Mouse (Mus musculus) adrenal gland, postnatal 14 days (tissue): Measurements from ENCODE around the gene Ndc1. TPM values are rescaled to one million over a fixed set of nuclear protein-coding genes. Genes with fewer than 3 reads are reported as not detected.
"Not testable (repeated sequence)": the region's sequence is repeated elsewhere in the genome, so short reads cannot be mapped to it uniquely, and the experiment has no call there.

Experiments
- DNase-seq: peaks from one replicate; pipeline ENCODE4 v3.0.0; 2021; ENCODE audit warnings: mixed read lengths
- total RNA-seq: library from RNA; stranded (reverse); gene quantifications from 2 replicates; pipeline ENCODE4 v1.2.3, GENCODE M21; 2021

The Ndc1 gene
- total RNA-seq, 1 experiment from 2014 or later = 15.1 TPM

DNA sequence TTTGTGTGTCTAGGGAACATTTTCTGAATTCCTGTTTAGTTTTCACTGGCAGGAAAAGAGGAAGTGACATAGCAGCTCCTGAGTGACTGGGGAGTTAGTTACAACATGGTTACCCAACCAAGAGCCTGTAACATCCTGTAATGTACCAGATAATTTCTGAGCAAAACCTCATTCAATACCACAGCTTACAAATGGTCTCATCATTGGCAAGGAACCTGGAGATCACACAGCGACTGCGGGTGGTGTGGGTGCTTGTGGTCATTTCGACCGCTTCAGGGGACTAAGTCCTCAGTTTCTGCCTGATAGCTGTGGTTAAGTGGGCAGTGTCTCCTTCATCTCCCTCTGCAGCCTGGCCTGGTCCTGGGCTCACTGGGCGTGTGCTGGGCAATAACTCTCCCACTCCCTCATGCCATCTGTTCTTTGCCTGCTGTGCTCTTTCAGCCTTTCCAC is 3.4 kb upstream of the Ndc1 start:
- DNase-seq = no peak

DNA sequence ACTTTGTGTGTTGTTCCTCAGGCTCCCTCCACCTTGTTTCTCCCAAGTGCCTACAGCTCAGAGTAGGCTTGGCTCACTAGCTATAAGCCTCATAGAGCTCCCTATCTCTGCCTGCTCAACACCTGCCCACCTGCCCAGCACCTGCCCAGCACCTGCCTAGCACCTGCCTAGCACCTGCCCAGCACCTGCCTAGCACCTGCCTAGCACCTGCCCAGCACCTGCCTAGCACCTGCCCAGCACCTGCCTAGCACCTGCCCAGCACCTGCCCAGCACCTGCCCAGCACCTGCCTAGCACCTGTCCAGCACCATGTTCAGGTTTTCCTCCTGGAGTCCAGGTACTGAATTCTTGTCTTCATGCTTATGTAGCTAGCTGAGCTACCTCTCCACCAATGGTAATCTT is 1.2 kb upstream of the Ndc1 start:
- not testable (repeated sequence) for DNase-seq

- no peak for DNase-seq
These were observed 4.7 kb downstream of the Ndc1 start for GRCm38 (mm10) chr4:107372304-107372703.

GRCm38 (mm10) chr4:107374677-107375076 is 7.1 kb downstream of the Ndc1 start:
- no peak for DNase-seq

DNA sequence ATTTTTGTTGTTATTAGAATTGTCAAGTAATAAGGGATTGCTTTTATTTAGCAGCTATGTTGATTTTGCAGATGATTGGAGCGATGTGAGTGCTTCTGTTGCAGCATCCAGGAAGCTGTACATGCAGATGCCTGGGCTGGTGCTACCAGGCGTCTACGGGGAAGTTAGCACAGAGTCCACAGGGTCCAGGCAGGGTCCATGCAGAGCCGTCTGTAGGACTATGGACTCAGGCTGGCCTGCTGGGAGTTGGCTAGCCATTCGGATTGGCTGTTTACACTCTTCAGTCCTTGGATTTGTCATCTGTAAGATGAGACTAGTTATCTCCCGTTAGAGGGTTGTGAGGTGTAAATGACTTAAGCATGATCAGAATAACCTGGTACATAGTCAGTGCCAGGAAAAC is 11.4 kb downstream of the Ndc1 start:
- no peak for DNase-seq

GRCm38 (mm10) chr4:107380871-107381270 is 13.3 kb downstream of the Ndc1 start:
- peak; percentile 35 for DNase-seq

DNA sequence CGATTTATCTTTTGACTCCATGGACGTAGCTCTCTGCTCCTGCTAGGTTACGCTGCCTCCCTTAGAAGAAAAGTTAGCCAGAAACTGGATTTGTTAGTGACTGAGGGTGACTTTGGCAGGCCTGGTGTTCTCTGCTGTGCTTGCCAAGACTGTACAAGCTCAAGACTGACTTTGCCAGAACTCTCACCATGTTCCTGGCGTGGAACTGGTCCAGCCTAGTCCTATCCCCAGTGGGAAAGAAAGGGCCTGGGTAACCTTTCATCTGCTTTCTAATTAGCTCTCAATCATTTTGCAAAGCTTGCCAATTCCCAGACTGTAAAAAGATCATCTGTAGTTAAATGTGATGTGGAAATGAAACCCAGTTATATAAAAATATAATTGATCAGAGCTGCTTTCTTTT is 19.5 kb downstream of the Ndc1 start:
- peak; percentile 52 for DNase-seq

DNA sequence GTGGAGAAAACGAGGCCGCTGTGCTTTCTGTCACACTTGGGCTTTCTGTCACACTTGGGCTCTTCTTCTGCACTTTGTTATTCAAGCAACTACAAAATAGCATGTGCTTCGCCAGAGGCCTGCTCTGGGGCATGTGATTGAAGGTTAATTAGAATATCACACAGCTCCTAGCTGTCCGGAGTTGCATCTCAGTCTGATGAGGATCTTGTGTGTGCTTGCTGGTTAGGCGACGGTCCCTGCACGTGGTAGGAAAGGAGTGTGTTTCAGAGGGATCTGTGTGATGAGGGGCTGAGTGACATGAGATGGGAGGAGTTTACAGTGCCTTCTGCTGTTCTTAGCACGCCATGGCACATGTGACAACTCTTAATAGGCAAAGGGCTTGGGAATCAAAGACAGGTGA is 19.9 kb downstream of the Ndc1 start:
- DNase-seq = no peak

DNA sequence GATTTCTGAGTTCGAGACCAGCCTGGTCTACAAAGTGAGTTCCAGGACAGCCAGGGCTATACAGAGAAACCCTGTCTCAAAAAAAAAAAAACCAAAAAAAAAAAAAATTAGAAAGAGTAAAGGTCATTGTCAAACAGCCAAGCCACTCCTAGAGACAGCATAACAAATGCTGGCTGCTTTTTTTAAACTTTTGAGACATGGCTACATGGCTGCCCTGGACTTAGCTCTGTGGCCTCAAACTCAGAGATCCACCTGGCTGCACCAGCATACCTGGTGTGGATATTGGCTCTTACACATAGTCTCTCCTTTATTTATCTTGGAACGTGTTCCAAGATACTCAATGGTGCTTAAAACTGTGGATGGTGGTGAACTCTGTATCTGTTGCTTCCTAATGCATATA is 20.7 kb downstream of the Ndc1 start:
- no peak for DNase-seq

GRCm38 (mm10) chr4:107389345-107389744 is 21.8 kb downstream of the Ndc1 start:
- DNase-seq = no peak

DNA sequence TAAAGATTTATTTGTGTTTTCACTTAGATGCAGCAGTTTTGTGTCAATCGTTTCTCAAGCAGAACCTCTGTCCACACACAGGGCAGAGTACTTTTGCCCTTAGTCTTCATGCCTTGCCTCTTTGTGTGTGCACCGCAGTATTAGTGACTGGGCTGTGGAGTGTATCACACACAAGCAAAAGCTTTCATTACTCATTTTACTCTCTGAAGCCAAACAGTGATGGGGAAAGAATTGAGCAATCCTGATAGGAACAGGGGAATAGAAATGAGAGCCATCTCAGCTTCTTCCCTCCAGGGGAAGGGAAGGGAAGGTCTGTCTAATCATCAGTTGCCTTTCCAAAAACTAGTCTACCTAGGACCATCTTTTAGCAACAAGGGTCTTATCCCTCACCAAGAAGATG is 26.2 kb downstream of the Ndc1 start:
- DNase-seq = no peak

- DNase-seq = peak; percentile 22
These were observed 52.6 kb downstream of the Ndc1 start for GRCm38 (mm10) chr4:107420202-107420601.

DNA sequence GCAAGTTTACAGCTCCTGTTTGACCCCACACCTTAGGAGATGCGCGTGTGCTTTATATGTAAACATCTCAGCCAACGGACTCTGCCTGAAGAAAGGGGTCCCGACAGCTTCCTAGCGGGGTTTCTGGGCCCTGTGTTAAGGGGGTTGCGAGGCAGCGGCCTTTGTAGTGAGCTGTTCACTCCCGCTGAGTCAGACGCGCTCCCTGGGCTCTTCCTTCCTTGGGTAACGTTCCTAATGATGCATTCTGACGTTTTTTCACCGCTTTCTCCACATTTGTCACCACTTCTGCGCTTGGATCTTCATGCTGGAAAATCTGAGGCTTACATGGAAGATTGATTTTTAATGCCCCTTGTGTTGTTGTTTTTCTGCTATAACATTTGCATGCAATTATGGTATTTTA is 54.1 kb downstream of the Ndc1 start:
- peak; percentile 21 for DNase-seq

GRCm38 (mm10) chr4:107422176-107422575 is 54.6 kb downstream of the Ndc1 start:
- peak; percentile 67 for DNase-seq

- DNase-seq = peak; percentile 16
These were observed 58.0 kb downstream of the Ndc1 start for GRCm38 (mm10) chr4:107425616-107426015.

- DNase-seq = no peak
These were observed 59.0 kb downstream of the Ndc1 start for GRCm38 (mm10) chr4:107426631-107427030.

DNA sequence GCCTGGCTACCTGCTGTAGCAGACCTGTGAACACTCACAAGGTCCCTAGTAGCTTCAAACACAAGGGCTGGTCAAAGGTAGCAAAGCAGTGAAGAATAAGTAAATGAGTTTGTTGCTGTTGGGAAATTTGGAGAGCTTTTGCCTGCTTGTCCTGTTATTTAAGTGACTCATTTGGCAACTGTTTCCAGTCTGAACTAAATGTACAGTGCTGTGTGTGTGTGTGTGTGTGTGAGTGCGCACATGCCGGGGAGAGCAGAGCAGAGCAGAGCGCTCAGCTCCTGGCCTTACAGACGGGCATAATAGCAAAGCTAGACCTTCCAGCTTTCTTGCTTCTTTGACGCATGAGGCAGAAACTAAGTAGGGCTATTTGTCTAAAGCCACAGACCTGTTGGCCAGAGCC is 65.1 kb downstream of the Ndc1 start:
- DNase-seq = peak; percentile 69

GRCm38 (mm10) chr4:107433998-107434355 is 66.4 kb downstream of the Ndc1 start:
- DNase-seq = no peak

DNA sequence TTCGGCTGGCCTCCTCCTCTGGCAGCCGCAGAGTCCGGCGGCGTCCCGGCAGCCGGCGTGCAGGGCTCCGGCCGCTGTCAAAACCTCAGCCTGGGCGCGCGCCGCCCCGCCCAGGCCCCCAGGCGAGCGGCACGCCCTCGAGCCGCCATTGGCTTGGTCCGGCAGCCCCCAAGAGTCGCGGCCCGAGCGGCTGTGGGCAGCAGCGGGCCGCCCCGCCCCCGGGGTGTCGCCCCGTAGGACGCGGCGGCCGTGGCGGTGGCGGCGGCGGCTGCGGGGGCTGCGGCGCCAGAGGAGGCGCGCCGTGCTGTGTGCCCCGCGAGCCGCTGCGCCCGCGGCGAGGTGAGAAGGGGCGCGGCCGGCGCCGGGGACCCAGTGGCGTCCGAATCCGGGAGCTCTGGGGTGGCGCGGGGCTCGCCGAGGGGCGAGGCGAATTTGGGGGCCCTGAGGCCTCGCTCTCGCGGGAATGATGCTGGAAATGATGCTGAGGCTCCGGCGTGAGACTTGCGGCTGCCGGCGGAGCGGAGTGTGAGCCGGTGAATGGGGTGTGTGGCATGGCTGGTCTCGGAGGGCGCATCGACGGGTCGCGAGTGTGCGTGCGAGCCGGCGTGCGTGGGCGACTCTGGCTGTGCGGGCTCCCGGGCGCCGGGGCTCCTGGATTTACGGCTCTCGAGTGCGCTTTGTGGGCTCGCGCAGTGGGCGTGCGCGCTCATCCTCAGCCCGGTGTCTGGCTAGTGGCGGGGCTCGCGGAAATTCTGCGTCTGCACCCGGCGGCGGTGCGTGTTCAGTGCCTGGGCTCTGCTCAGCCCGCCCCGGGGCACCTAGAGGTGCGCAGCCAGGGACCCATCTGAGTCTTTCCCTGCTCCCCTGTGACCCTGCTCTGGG is 67.0 kb downstream of the Ndc1 start, which contains the start of gene Glis1:
Gene Glis1, plus strand, starts transcription at position 236 of the 882 bp plus-strand sequence.
- DNase-seq = peak; percentile 83

DNA sequence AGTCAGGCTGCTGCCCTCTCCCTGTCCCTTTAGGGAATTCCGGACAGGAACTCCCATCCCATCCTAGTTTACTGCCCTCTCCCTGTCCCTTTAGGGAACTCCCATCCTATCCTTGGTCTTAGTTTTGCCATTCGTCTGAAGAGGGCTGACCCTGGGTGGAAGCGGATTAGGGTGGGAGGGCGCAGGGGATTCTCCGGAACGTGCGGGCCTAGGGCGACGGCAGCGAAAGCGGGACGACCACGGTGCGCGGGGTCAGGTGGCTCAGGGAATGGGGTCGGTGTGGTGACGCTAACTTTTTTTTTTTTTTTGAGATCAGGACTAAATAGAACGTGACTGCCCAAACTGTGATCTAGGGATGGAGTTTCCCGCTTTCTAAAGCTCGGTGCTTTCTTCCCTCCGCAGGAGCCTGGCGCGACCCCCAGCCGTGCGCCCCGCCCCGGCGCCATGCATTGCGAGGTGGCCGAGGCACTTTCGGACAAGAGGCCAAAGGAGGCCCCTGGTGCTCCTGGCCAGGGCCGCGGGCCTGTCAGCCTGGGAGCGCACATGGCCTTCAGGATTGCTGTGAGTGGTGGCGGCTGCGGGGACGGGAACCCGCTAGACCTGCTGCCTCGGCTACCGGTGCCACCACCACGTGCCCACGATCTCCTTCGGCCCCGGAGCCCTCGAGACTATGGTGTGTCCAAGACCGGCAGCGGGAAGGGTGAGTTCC is 67.8 kb downstream of the Ndc1 start:
- DNase-seq = no peak

- no peak for DNase-seq
These were observed 68.9 kb downstream of the Ndc1 start for GRCm38 (mm10) chr4:107436476-107436875.

GRCm38 (mm10) chr4:107438741-107439140 is 71.2 kb downstream of the Ndc1 start:
- no peak for DNase-seq

DNA sequence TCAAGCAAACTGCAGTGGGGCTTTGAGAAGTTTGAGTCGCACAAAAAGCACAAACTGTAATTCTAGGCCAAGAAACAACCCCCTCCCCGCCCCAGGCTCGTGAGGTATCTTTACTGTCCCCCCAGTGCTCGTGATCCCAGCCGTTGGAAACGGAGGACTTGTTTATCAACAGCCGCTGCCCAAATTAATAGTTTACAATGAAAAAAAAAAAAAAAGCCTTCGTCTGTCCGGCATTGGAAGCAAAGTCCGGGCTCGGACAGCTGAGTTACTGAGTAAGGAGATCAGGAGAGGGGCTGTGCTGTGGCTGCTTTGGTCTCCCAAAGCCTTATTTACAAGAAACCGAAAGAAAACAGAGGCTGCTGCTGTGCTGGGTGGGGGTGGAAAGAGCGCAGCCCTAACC is 72.7 kb downstream of the Ndc1 start:
- no peak for DNase-seq

DNA sequence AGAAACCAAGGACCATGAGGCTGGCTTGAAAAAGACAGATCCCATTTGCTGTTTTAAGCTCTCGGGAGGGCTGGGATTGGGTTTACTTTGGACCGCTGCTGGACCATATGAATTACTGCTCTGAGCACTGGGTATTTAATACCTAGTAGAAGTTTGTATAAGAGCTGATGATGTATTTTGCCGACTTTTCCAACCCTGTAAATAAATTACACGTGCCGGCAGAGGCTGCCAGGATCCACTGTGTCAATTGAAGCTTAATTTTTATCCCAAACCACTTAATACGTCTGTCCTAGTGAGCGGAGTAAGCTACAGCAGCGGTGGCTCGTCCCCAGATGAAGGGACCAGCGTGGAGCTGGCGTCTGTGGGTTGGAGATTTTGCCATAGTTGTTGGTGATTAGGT is 74.7 kb downstream of the Ndc1 start:
- DNase-seq = no peak
